Comparison of ENCODE assay signal across 9 mouse cellular contexts in genomic region chr8:70494416-70494945, GRCm38 (mm10). TPM values are rescaled to one million over a fixed set of nuclear protein-coding genes. Genes with fewer than 3 reads are reported as not detected.
A peak's percentile ranks its signal among the peaks of the same experiment; 100 is the strongest.
DNase-seq lines count a peak whose midpoint lies in the region; ATAC-seq lines count a peak whose summit lies in the region.
"Had no signal": no experiment of that assay in that cellular context is flagged by ENCODE, and none has a peak within 500 bp of the region (broad histone marks: within the 10 kb centered on the region; RNA-seq: fewer than 3 reads in every experiment).

No protein-coding gene starts in this region.

- 4% methylated on average over 25 of the region's 28 CpGs for WGBS in lung, embryonic 16.5 days
- 2% methylated on average over 28 of the region's 28 CpGs for WGBS in hindbrain, embryonic 15.5 days
- WGBS in neural tube, embryonic 12.5 days, result 2% methylated on average over 28 of the region's 28 CpGs

- peak overlapping the region; percentile 82 for H3K4me2 ChIP-seq in lung, embryonic 16.5 days (ENCODE audit: low read depth, low read length)
- H3K4me2 ChIP-seq in hindbrain, embryonic 15.5 days, result peak overlapping the region; percentile 76
- peak overlapping the region; percentile 60 for H3K4me2 ChIP-seq in neural tube, embryonic 12.5 days (replicated peaks)

- DNase-seq in embryo, embryonic 11 days, result peak; percentile 21
- DNase-seq in embryo, embryonic 9.5 days (ENCODE audit: extremely low spot score), result no peak
- no peak for DNase-seq in lung, adult 18-20 months
- DNase-seq in adrenal gland, adult 8-10 months, result no peak

- peak overlapping the region; percentile 74 for H3K9ac ChIP-seq in lung, embryonic 16.5 days (ENCODE audit: low read length)
- no peak overlapping the region for H3K9ac ChIP-seq in hindbrain, embryonic 15.5 days
- no peak overlapping the region for H3K9ac ChIP-seq in neural tube, embryonic 12.5 days

- H3K9me3 ChIP-seq in lung, embryonic 16.5 days (ENCODE audit: control insufficient read depth, low read length), result no peaks in the 10 kb centered on the region
- no peaks in the 10 kb centered on the region for H3K9me3 ChIP-seq in hindbrain, embryonic 15.5 days
- no peaks in the 10 kb centered on the region for H3K9me3 ChIP-seq in neural tube, embryonic 12.5 days

- no peak for ATAC-seq in lung, embryonic 16.5 days (ENCODE audit: low read depth)
- ATAC-seq in hindbrain, embryonic 15.5 days (ENCODE audit: low FRiP score, low read depth), result no peak
- no peak for ATAC-seq in neural tube, embryonic 12.5 days (ENCODE audit: low FRiP score, low read depth)
- no peak for ATAC-seq in inflammation-experienced regulatory T-cells, adult 6 months

- H3K4me3 ChIP-seq in lung, embryonic 16.5 days (ENCODE audit: low read length), result peak overlapping the region; percentile 60
- H3K4me3 ChIP-seq in hindbrain, embryonic 15.5 days, result peak overlapping the region; percentile 37
- peak overlapping the region; percentile 31; the same call in 1 of the 2 replicates for H3K4me3 ChIP-seq in neural tube, embryonic 12.5 days
- H3K4me3 ChIP-seq: left cerebral cortex, adult 2 months had no signal

- H3K27me3 ChIP-seq in lung, embryonic 16.5 days (ENCODE audit: control insufficient read depth, insufficient read depth, low read depth, low read length), result peaks cover 67% of the 10 kb centered on the region
- H3K27me3 ChIP-seq in hindbrain, embryonic 15.5 days, result peaks cover 98% of the 10 kb centered on the region
- peaks cover 99% of the 10 kb centered on the region for H3K27me3 ChIP-seq in neural tube, embryonic 12.5 days (replicated peaks)

- H3K36me3 ChIP-seq in lung, embryonic 16.5 days (ENCODE audit: control insufficient read depth, insufficient read depth, low read length), result no peaks in the 10 kb centered on the region
- H3K36me3 ChIP-seq in hindbrain, embryonic 15.5 days, result no peaks in the 10 kb centered on the region
- H3K36me3 ChIP-seq in neural tube, embryonic 12.5 days, result no peaks in the 10 kb centered on the region

- no peak overlapping the region for H3K27ac ChIP-seq in lung, embryonic 16.5 days (ENCODE audit: low read length)
- H3K27ac ChIP-seq in hindbrain, embryonic 15.5 days (replicated peaks), result no peak overlapping the region
- no peak overlapping the region for H3K27ac ChIP-seq in neural tube, embryonic 12.5 days
- H3K27ac ChIP-seq: left cerebral cortex, adult 2 months had no signal

- H3K4me1 ChIP-seq in lung, embryonic 16.5 days (replicated peaks; ENCODE audit: control insufficient read depth, insufficient read depth, low read length), result peaks cover 21% of the 10 kb centered on the region
- H3K4me1 ChIP-seq in hindbrain, embryonic 15.5 days (replicated peaks), result peaks cover 46% of the 10 kb centered on the region
- peaks cover 42% of the 10 kb centered on the region for H3K4me1 ChIP-seq in neural tube, embryonic 12.5 days

RNA-seq across cellular contexts. Expression of gene Crlf1, which starts 1.5 kb away (rescaled TPM):
- polyA plus RNA-seq in lung, embryonic 16.5 days (2015; fragmentation: Nextera tagmentation; extraction: Ambion mirVana), result 166 and 169 TPM in 2 replicates
- polyA plus RNA-seq in hindbrain, embryonic 15.5 days (2015; fragmentation: Nextera tagmentation; extraction: Ambion mirVana), result 7.0 and 8.6 TPM in 2 replicates
- 1.9 and 4.5 TPM in 2 replicates for polyA plus RNA-seq in neural tube, embryonic 12.5 days (2016; fragmentation: Nextera tagmentation; extraction: Ambion mirVana)
- total RNA-seq in adrenal gland, adult 8-10 months (2022), result 1 to 10 TPM in 1 of 4 experiments, under 1 TPM in 2, not detected in 1; 0.51 to 1.5 (median 0.59) TPM
- polyA plus RNA-seq in inflammation-experienced regulatory T-cells, adult 6 months (2017; shearing (Covaris generic)), result not detected

RNA-seq across cellular contexts. Expression of gene Tmem59l, which starts 7.3 kb away (rescaled TPM):
- 5.6 and 7.0 TPM in 2 replicates for polyA plus RNA-seq in lung, embryonic 16.5 days (2015; fragmentation: Nextera tagmentation; extraction: Ambion mirVana)
- 133 and 145 TPM in 2 replicates for polyA plus RNA-seq in hindbrain, embryonic 15.5 days (2015; fragmentation: Nextera tagmentation; extraction: Ambion mirVana)
- polyA plus RNA-seq in neural tube, embryonic 12.5 days (2016; fragmentation: Nextera tagmentation; extraction: Ambion mirVana), result 37.9 and 38.3 TPM in 2 replicates
- 10 to 100 TPM; 27.2 to 44.6 (median 31.0) TPM for total RNA-seq in adrenal gland, adult 8-10 months (2022)
- polyA plus RNA-seq in inflammation-experienced regulatory T-cells, adult 6 months (2017; shearing (Covaris generic)), result under 1 TPM in 1 of 3 experiments, not detected in 2; 0.47 TPM

RNA-seq across cellular contexts. Expression of gene Rex1bd, which starts 12.1 kb away (rescaled TPM):
- 125 and 133 TPM in 2 replicates for polyA plus RNA-seq in lung, embryonic 16.5 days (2015; fragmentation: Nextera tagmentation; extraction: Ambion mirVana)
- polyA plus RNA-seq in hindbrain, embryonic 15.5 days (2015; fragmentation: Nextera tagmentation; extraction: Ambion mirVana), result 161 and 177 TPM in 2 replicates
- polyA plus RNA-seq in neural tube, embryonic 12.5 days (2016; fragmentation: Nextera tagmentation; extraction: Ambion mirVana), result 123 and 135 TPM in 2 replicates
- 100 to 1,000 TPM; 126 to 165 (median 148) TPM for total RNA-seq in adrenal gland, adult 8-10 months (2022)
- polyA plus RNA-seq in inflammation-experienced regulatory T-cells, adult 6 months (2017; shearing (Covaris generic)), result 10 to 100 TPM; 67.7 to 85.1 (median 84.4) TPM

RNA-seq across cellular contexts. Expression of gene Uba52, which starts 16.1 kb away (rescaled TPM):
- polyA plus RNA-seq in lung, embryonic 16.5 days (2015; fragmentation: Nextera tagmentation; extraction: Ambion mirVana), result 917 and 987 TPM in 2 replicates
- 652 and 684 TPM in 2 replicates for polyA plus RNA-seq in hindbrain, embryonic 15.5 days (2015; fragmentation: Nextera tagmentation; extraction: Ambion mirVana)
- 766 and 781 TPM in 2 replicates for polyA plus RNA-seq in neural tube, embryonic 12.5 days (2016; fragmentation: Nextera tagmentation; extraction: Ambion mirVana)
- total RNA-seq in adrenal gland, adult 8-10 months (2022), result 1,000 to 10,000 TPM; 1,217 to 1,378 (median 1,304) TPM
- 1,000 to 10,000 TPM; 2,608 to 4,221 (median 3,776) TPM for polyA plus RNA-seq in inflammation-experienced regulatory T-cells, adult 6 months (2017; shearing (Covaris generic))

RNA-seq across cellular contexts. Expression of gene Klhl26, which starts 17.7 kb away (rescaled TPM):
- polyA plus RNA-seq in lung, embryonic 16.5 days (2015; fragmentation: Nextera tagmentation; extraction: Ambion mirVana), result 28.8 and 29.4 TPM in 2 replicates
- 29.5 and 33.6 TPM in 2 replicates for polyA plus RNA-seq in hindbrain, embryonic 15.5 days (2015; fragmentation: Nextera tagmentation; extraction: Ambion mirVana)
- polyA plus RNA-seq in neural tube, embryonic 12.5 days (2016; fragmentation: Nextera tagmentation; extraction: Ambion mirVana), result 20.4 and 22.5 TPM in 2 replicates
- 10 to 100 TPM; 27.3 to 35.8 (median 30.6) TPM for total RNA-seq in adrenal gland, adult 8-10 months (2022)
- polyA plus RNA-seq in inflammation-experienced regulatory T-cells, adult 6 months (2017; shearing (Covaris generic)), result 10 to 100 TPM in 1 of 3 experiments, 1 to 10 TPM in 2; 6.5 to 10.4 (median 8.8) TPM

Comparison
In these comparisons a context has a peak if more than half of its experiments do, and no peak if none do; other contexts are left out.
1. RNA of gene Crlf1, which starts 1.5 kb away (polyA plus RNA-seq): 166 to 169 TPM in lung, embryonic 16.5 days; 7.0 to 8.6 TPM in hindbrain, embryonic 15.5 days, 1.9 to 4.5 TPM in neural tube, embryonic 12.5 days and not detected in inflammation-experienced regulatory T-cells, adult 6 months; every median in the first group is over 10 times any median in the second.
2. Peak in every context shown above with its lines, with median percentiles within 50 percentile points of each other: H3K4me2 ChIP-seq and H3K4me3 ChIP-seq.